Mouse (Mus musculus): ENCODE measurements around the gene Ccpg1os.

DNA sequence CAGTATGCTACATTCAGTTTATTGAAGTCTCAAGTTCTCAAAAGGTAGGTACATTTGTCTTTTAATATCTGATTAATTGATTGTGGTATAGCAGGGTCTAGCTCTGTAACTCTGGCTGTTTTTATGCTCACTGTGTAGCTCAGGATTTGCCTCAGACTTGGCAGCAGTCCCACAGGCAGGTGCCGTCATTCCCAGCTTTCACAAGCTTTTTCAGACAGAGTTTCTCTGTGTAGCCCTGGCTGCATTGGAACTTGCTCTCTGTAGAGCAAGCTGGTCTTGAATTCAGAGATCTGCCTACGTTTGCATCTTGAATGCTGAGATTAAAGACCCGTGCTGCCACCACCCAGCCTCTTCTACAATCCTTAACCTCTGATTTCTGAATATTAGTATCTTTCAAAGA, 17.0 kb upstream of the Ccpg1os start:
- TF ChIP-seq CTCF (IDR thresholded peaks at IDR 0.05; ENCODE audit: borderline replicate concordance, insufficient read depth, low read length) (no peak), POLR2A (IDR thresholded peaks at IDR 0.05; ENCODE audit: low read depth, low read length) (no peak)

Data from embryonic fibroblast, embryonic 13.5 days (primary cell).